Mouse (Mus musculus): ENCODE data around the gene Olfr1501. TPM values are rescaled to one million over a fixed set of nuclear protein-coding genes. Genes with fewer than 3 reads are reported as not detected.
"Not testable (repeated sequence)": the region's sequence is repeated elsewhere in the genome, so short reads cannot be mapped to it uniquely, and the experiment has no call there.

The Olfr1501 gene
- not detected in 2 replicates for total RNA-seq (2014; fragmentation: Nextera tagmentation)
- total RNA-seq (2017) = not detected in 2 replicates

DNA sequence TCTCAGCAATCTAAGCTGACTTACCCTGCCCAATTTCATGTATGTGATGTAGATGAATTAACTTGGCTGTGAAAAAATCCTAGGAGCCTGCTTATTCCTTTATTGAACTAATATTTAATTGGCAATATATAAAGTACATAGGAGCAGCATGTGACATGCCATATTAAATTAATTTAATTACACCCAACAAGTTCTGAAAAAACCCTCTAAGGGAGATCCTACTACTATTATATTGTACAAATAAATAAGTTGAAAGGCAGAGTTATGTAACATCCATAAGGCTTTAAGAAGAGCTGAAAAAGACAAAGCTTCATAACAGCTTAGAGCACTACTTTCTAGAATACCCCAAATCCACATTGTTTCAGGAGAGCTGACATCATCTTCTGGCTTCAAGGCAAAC is at the start of gene Olfr1501:
Olfr1501 (minus strand) TSS at position 101 of the 400 bp plus-strand sequence.
- ATAC-seq (replicated peaks; ENCODE audit: poor library complexity, severe bottlenecking) = not testable (repeated sequence)

DNA sequence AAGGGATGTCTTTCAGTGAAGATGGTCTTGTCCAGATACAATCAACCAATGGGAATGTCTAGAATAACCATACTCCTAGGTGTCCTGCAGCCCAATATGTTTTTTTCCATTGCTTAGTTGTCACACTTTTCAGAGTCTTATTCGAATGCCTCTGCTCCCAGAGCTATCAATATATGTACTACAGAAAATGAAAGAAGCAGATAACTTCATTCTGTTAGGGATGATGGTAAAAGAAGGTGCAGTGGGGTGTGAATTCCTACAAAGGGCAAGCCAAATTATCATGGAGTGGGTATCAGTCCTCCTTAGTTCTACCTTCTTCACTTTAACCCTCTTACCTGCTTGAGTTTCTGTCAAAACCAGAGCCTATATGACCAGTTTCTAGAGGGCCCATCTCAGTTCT is 47.3 kb upstream of the Olfr1501 start, which contains the start of gene Olfr1504:
Olfr1504 (minus strand) TSS at position 101 of the 400 bp plus-strand sequence.
- no peak for ATAC-seq (replicated peaks; ENCODE audit: poor library complexity, severe bottlenecking)

DNA sequence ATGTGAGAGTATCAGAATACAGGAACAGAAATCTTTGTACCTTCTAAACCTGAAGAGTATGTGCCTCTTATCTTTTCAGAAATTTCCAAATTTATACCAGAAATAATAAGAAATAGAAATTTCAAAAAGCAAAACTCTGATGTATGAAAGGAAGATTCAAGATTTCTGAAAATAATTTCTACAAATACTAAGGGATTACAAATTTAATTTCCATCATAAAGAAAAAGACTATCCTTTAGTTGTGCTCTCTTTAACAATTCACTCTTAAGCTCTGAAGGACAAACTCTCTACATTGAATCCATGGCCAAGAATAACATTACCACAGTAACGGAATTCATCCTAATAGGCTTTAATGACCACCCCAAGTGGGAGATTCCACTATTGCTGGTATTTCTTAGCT is 11.0 kb upstream of the Olfr1501 start, which contains the start of gene Olfr1502:
Olfr1502 (plus strand) TSS at position 301 of the 400 bp plus-strand sequence.
- no peak for ATAC-seq (replicated peaks; ENCODE audit: poor library complexity, severe bottlenecking)

- no peak for ATAC-seq (replicated peaks; ENCODE audit: poor library complexity, severe bottlenecking)
Measured at GRCm38 (mm10) chr19:13830388-13830787, 20.1 kb downstream of the Olfr1501 start, which contains the start of gene Olfr1500. Olfr1500 (minus strand) TSS chr19:13830488.

- ATAC-seq (replicated peaks; ENCODE audit: poor library complexity, severe bottlenecking) = no peak
Measured at GRCm38 (mm10) chr19:13828447-13828846, 22.0 kb downstream of the Olfr1501 start.

GRCm38 (mm10) chr19:13820847-13821246 is 29.6 kb downstream of the Olfr1501 start:
- 0 out of 2 replicates have a peak, but pooled peaks have one; percentile 3 for ATAC-seq (replicated peaks; ENCODE audit: poor library complexity, severe bottlenecking)

DNA sequence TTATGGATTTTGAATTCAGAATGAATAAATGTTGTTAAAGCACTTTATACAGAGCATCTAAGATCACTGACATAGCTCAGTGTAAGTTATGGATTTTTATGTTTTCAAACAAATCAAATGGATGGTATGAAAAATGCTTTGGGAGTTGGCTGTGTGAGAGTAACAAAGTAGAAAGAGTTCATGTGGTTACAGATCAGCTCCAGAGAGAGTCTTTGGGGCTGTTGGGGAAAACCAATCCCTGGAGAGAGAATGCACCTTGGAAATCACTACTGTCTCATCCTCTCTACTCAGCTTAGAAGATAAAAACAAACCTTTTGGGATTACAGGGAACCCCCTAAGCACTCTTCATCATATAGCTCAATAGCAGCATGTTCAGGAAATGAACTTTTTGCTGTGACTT is 31.1 kb downstream of the Olfr1501 start, which contains the start of gene Olfr1499:
Olfr1499 (minus strand) TSS at position 101 of the 400 bp plus-strand sequence.
- no peak for ATAC-seq (replicated peaks; ENCODE audit: poor library complexity, severe bottlenecking)

DNA sequence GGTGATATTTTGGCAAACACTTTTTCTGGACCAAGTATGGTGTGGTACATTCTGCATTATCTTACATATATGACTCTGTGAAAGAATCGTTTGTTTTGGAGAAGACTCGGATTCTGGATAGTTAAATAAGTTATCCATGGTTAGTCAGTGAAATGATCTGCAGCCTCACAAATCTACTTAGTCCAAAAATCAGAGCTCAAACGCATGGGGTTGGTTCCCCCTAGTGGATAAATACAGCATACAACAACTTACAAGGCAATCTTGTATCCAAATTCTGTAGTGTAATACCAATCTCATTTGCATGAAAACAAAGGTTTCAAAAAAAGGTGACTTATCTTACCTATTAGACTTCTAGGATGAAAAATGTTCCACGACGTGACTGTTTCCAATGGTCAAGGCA is 31.7 kb downstream of the Olfr1501 start:
- no peak for ATAC-seq (replicated peaks; ENCODE audit: poor library complexity, severe bottlenecking)

DNA sequence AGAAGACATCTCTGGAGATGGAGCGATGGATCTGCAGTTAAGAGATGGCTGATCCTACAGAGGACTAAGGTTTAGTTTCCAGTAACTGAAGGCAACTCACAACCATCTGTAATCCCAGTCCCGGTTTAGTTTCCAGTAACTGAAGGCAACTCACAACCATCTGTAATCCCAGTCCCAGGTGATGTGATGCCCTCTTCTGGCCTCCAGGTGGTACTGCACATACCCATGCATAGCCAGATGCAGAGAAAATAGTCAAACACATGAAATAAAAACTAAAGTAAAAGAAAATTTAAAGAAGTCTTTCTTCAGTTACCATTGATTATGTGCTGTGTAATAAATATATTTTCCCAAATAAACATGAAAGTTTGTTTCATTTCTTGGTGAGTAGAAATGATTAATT is 37.7 kb downstream of the Olfr1501 start:
- no peak for ATAC-seq (replicated peaks; ENCODE audit: poor library complexity, severe bottlenecking)

GRCm38 (mm10) chr19:13805486-13805885 is 45.0 kb downstream of the Olfr1501 start:
- ATAC-seq (replicated peaks; ENCODE audit: poor library complexity, severe bottlenecking) = not testable (repeated sequence)

GRCm38 (mm10) chr19:13798102-13798501 is 52.4 kb downstream of the Olfr1501 start, which contains the start of gene Olfr1497:
Olfr1497 (minus strand) TSS chr19:13798202.
- no peak for ATAC-seq (replicated peaks; ENCODE audit: poor library complexity, severe bottlenecking)

Other genes with a start within 250 kb of the Olfr1501 start
- not detected in 2 replicates for gene Olfr1487, start 233.3 kb downstream of the Olfr1501 start, total RNA-seq (2014; fragmentation: Nextera tagmentation)
- not detected in 2 replicates for gene Olfr1487, start 233.3 kb downstream of the Olfr1501 start, total RNA-seq (2017)
- not detected in 2 replicates for gene Olfr1489, start 219.1 kb downstream of the Olfr1501 start, total RNA-seq (2014; fragmentation: Nextera tagmentation)
- not detected in 2 replicates for gene Olfr1489, start 219.1 kb downstream of the Olfr1501 start, total RNA-seq (2017)
- not detected in 2 replicates for gene Olfr1490, start 199.6 kb downstream of the Olfr1501 start, total RNA-seq (2014; fragmentation: Nextera tagmentation)
- gene Olfr1490, start 199.6 kb downstream of the Olfr1501 start, total RNA-seq (2017) = not detected in 2 replicates
- gene Olfr1491, start 153.4 kb downstream of the Olfr1501 start, total RNA-seq (2014; fragmentation: Nextera tagmentation) = not detected in 2 replicates
- gene Olfr1491, start 153.4 kb downstream of the Olfr1501 start, total RNA-seq (2017) = not detected in 2 replicates
- not detected in 2 replicates for gene Olfr1493-ps1, start 127.4 kb downstream of the Olfr1501 start, total RNA-seq (2014; fragmentation: Nextera tagmentation)
- not detected in 2 replicates for gene Olfr1493-ps1, start 127.4 kb downstream of the Olfr1501 start, total RNA-seq (2017)
- gene Olfr1494, start 111.0 kb downstream of the Olfr1501 start, total RNA-seq (2014; fragmentation: Nextera tagmentation) = not detected in 2 replicates
- not detected in 2 replicates for gene Olfr1494, start 111.0 kb downstream of the Olfr1501 start, total RNA-seq (2017)
- not detected in 2 replicates for gene Olfr1495, start 86.1 kb downstream of the Olfr1501 start, total RNA-seq (2014; fragmentation: Nextera tagmentation)
- gene Olfr1495, start 86.1 kb downstream of the Olfr1501 start, total RNA-seq (2017) = not detected in 2 replicates
- not detected in 2 replicates for gene Olfr1496, start 72.8 kb downstream of the Olfr1501 start, total RNA-seq (2014; fragmentation: Nextera tagmentation)
- gene Olfr1496, start 72.8 kb downstream of the Olfr1501 start, total RNA-seq (2017) = not detected in 2 replicates
- gene Olfr1497, start 52.5 kb downstream of the Olfr1501 start, total RNA-seq (2014; fragmentation: Nextera tagmentation) = not detected in 2 replicates
- not detected in 2 replicates for gene Olfr1497, start 52.5 kb downstream of the Olfr1501 start, total RNA-seq (2017)
- gene Olfr1499, start 31.2 kb downstream of the Olfr1501 start, total RNA-seq (2014; fragmentation: Nextera tagmentation) = not detected in 2 replicates
- gene Olfr1499, start 31.2 kb downstream of the Olfr1501 start, total RNA-seq (2017) = not detected in 2 replicates
- not detected in 2 replicates for gene Olfr1500, start 20.2 kb downstream of the Olfr1501 start, total RNA-seq (2014; fragmentation: Nextera tagmentation)
- not detected in 2 replicates for gene Olfr1500, start 20.2 kb downstream of the Olfr1501 start, total RNA-seq (2017)
- not detected in 2 replicates for gene Olfr1502, start 11.1 kb upstream of the Olfr1501 start, total RNA-seq (2014; fragmentation: Nextera tagmentation)
- gene Olfr1502, start 11.1 kb upstream of the Olfr1501 start, total RNA-seq (2017) = not detected in 2 replicates
- gene Olfr1504, start 47.2 kb upstream of the Olfr1501 start, total RNA-seq (2014; fragmentation: Nextera tagmentation) = not detected in 2 replicates
- not detected in 2 replicates for gene Olfr1504, start 47.2 kb upstream of the Olfr1501 start, total RNA-seq (2017)
- gene Olfr1505, start 62.8 kb upstream of the Olfr1501 start, total RNA-seq (2014; fragmentation: Nextera tagmentation) = not detected in 2 replicates
- gene Olfr1505, start 62.8 kb upstream of the Olfr1501 start, total RNA-seq (2017) = not detected in 2 replicates

Measured in granulocyte monocyte progenitor cell, adult 5-6 weeks (primary cell).